Mouse (Mus musculus): Measurements from ENCODE around the gene Fdxacb1.

Fdxacb1 gene

GRCm38 (mm10) chr9:50740867-50741784, 26.9 kb upstream of the Fdxacb1 start:
- CTCF ChIA-PET = interaction anchor here in 2 of 4 experiments (0.6 to 2.7 kb wide), 3 partner anchors 12 to 81 kb away, joined by 3 to 9 read pairs (median 3); partner anchors contain the start of gene Fdxacb1 (in 1 of the 2)
- POLR2A ChIA-PET = interaction anchor here in 2 of 4 experiments (0.9 to 2.4 kb wide), 8 partner anchors 10 to 47 kb away, joined by 3 to 11 read pairs (median 4); partner anchors contain the start of genes Cryab (in 2 of the 2), Fdxacb1 (in 2 of the 2) and Hspb2 (in 2 of the 2)

GRCm38 (mm10) chr9:50742261-50742660, 25.8 kb upstream of the Fdxacb1 start:
- ChIA-PET CTCF (interaction anchor here in 1 of 4 experiments (2.7 kb wide), 1 partner anchor 26 kb away, joined by 9 read pairs; the partner anchor contains the start of gene Fdxacb1), POLR2A (interaction anchor here in 2 of 4 experiments (0.9 to 2.4 kb wide), 6 partner anchors 9 to 43 kb away, joined by 3 to 11 read pairs (median 4); partner anchors contain the start of genes Cryab (in 2 of the 2), Hspb2 (in 2 of the 2) and Fdxacb1 (in 1 of the 2))

GRCm38 (mm10) chr9:50742744-50743143, 25.3 kb upstream of the Fdxacb1 start:
- POLR2A ChIA-PET = interaction anchor here in 2 of 4 experiments (0.9 to 2.4 kb wide), 4 partner anchors 9 to 26 kb away, joined by 3 to 11 read pairs (median 8); partner anchors contain the start of genes Cryab (in 1 of the 2), Fdxacb1 (in 1 of the 2) and Hspb2 (in 1 of the 2)

GRCm38 (mm10) chr9:50745806-50746205, 22.2 kb upstream of the Fdxacb1 start:
- CTCF ChIA-PET = interaction anchor here in 3 of 4 experiments (0.6 to 1.4 kb wide), 9 partner anchors 13 to 245 kb away, joined by 3 to 10 read pairs (median 3); partner anchors contain the start of gene Fdxacb1 (in 2 of the 3)
- POLR2A ChIA-PET = interaction anchor here in 3 of 4 experiments (0.6 to 2.2 kb wide), 20 partner anchors 9 to 249 kb away, joined by 3 to 12 read pairs (median 4); partner anchors contain the start of genes Fdxacb1 (in 3 of the 3), Dlat (in 1 of the 3), Nkapd1 (in 1 of the 3) and Pih1d2 (in 1 of the 3)

More at GRCm38 (mm10) chr9:50742744-50743143, 25.3 kb upstream of the Fdxacb1 start:
- CTCF ChIA-PET = interaction anchor here in 1 of 4 experiments (0.6 to 2.7 kb wide), 2 partner anchors 9 to 25 kb away, joined by 3 to 9 read pairs; partner anchors contain the start of genes Cryab and Fdxacb1

GRCm38 (mm10) chr9:50746214-50746677, 21.8 kb upstream of the Fdxacb1 start, which contains the start of gene 2310030G06Rik:
Gene 2310030G06Rik, minus strand, starts transcription at chr9:50746536.
- ChIA-PET POLR2A (interaction anchor here in 3 of 4 experiments (0.6 to 2.2 kb wide), 22 partner anchors 8 to 278 kb away, joined by 3 to 12 read pairs (median 3); partner anchors contain the start of genes Fdxacb1 (in 3 of the 3), Dlat (in 1 of the 3), Nkapd1 (in 1 of the 3) and Pih1d2 (in 1 of the 3)), CTCF (interaction anchor here in 3 of 4 experiments (0.6 to 1.4 kb wide), 9 partner anchors 13 to 244 kb away, joined by 3 to 10 read pairs (median 3); partner anchors contain the start of gene Fdxacb1 (in 2 of the 3))

GRCm38 (mm10) chr9:50750706-50751105, 17.3 kb upstream of the Fdxacb1 start:
- ChIA-PET CTCF (interaction anchor here in 2 of 4 experiments (0.7 to 5.0 kb wide), 3 partner anchors 17 to 1220 kb away, joined by 3 to 19 read pairs (median 3); partner anchors contain the start of gene Fdxacb1 (in 2 of the 2)), POLR2A (interaction anchor here (0.5 to 4.4 kb wide), 13 partner anchors 9 to 159 kb away, joined by 3 to 26 read pairs (median 4); partner anchors contain the start of genes Dixdc1 (in 2 of the 4), Fdxacb1 (in 2 of the 4), Sdhd (in 1 of the 4) and Timm8b (in 1 of the 4))

GRCm38 (mm10) chr9:50751323-50751722, 16.7 kb upstream of the Fdxacb1 start, which contains the start of gene Cryab:
Gene Cryab, plus strand, starts transcription at chr9:50751325.
- POLR2A ChIA-PET = interaction anchor here (0.6 to 4.4 kb wide), 12 partner anchors 10 to 1372 kb away, joined by 3 to 26 read pairs (median 4); partner anchors contain the start of genes Fdxacb1 (in 3 of the 4), Sdhd (in 1 of the 4) and Timm8b (in 1 of the 4)
- CTCF ChIA-PET = interaction anchor here in 2 of 4 experiments (0.6 to 5.0 kb wide), 3 partner anchors 9 to 17 kb away, joined by 3 to 19 read pairs (median 3); partner anchors contain the start of gene Fdxacb1 (in 2 of the 2)

GRCm38 (mm10) chr9:50752054-50752602, 15.9 kb upstream of the Fdxacb1 start, which contains the start of gene Hspb2:
Gene Hspb2, minus strand, starts transcription at chr9:50752354.
- CTCF ChIA-PET = interaction anchor here in 2 of 4 experiments (0.6 to 5.0 kb wide), 7 partner anchors 13 to 300 kb away, joined by 3 to 19 read pairs (median 3); partner anchors contain the start of genes Dixdc1 (in 1 of the 2) and Fdxacb1 (in 1 of the 2)
- POLR2A ChIA-PET = interaction anchor here (0.5 to 4.4 kb wide), 20 partner anchors 11 to 1096 kb away, joined by 3 to 26 read pairs (median 4); partner anchors contain the start of genes Fdxacb1 (in 3 of the 4), Dixdc1 (in 1 of the 4), Ppp2r1b (in 1 of the 4) and Sdhd (in 1 of the 4)

GRCm38 (mm10) chr9:50752784-50753615, 15.0 kb upstream of the Fdxacb1 start:
- ChIA-PET POLR2A (interaction anchor here (0.5 to 4.4 kb wide), 25 partner anchors 9 to 1097 kb away, joined by 3 to 26 read pairs (median 4); partner anchors contain the start of genes Fdxacb1 (in 3 of the 4), Dixdc1 (in 2 of the 4), Alg9 (in 1 of the 4) and Ppp2r1b (in 1 of the 4)), CTCF (interaction anchor here in 2 of 4 experiments (0.8 to 5.0 kb wide), 8 partner anchors 14 to 78 kb away, joined by 3 to 19 read pairs (median 3); partner anchors contain the start of genes Dixdc1 (in 1 of the 2) and Fdxacb1 (in 1 of the 2))

GRCm38 (mm10) chr9:50753947-50754346, 14.1 kb upstream of the Fdxacb1 start:
- CTCF ChIA-PET = interaction anchor here in 1 of 4 experiments (1.0 to 5.0 kb wide), 3 partner anchors 14 to 79 kb away, joined by 3 to 19 read pairs (median 3); partner anchors contain the start of gene Fdxacb1
- POLR2A ChIA-PET = interaction anchor here in 3 of 4 experiments (0.7 to 4.4 kb wide), 14 partner anchors 8 to 54 kb away, joined by 3 to 26 read pairs (median 4); partner anchors contain the start of genes Fdxacb1 (in 3 of the 3), Dixdc1 (in 2 of the 3), 2310030G06Rik (in 1 of the 3) and Alg9 (in 1 of the 3)

- POLR2A ChIA-PET = interaction anchor here in 1 of 4 experiments (0.8 kb wide), 1 partner anchor 13 kb away, joined by 3 read pairs; no protein-coding TSS in a partner anchor
- CTCF ChIA-PET = interaction anchor here in 1 of 4 experiments (0.6 kb wide), 1 partner anchor 18 kb away, joined by 3 read pairs; the partner anchor contains the start of gene Alg9
Observed at GRCm38 (mm10) chr9:50756711-50757110, 11.3 kb upstream of the Fdxacb1 start.

GRCm38 (mm10) chr9:50761520-50762243, 6.4 kb upstream of the Fdxacb1 start:
- CTCF ChIA-PET = interaction anchor here in 3 of 4 experiments (0.5 to 1.5 kb wide), 5 partner anchors 15 to 256 kb away, joined by 3 read pairs; partner anchors contain the start of gene 2310030G06Rik (in 1 of the 3)
- POLR2A ChIA-PET = interaction anchor here in 2 of 4 experiments (0.7 to 1.5 kb wide), 4 partner anchors 9 to 81 kb away, joined by 3 to 4 read pairs (median 3); partner anchors contain the start of genes 1110032A03Rik (in 1 of the 2) and Alg9 (in 1 of the 2)

- POLR2A ChIA-PET = interaction anchor here in 2 of 4 experiments (1.1 to 1.7 kb wide), 3 partner anchors 10 to 14 kb away, joined by 3 to 12 read pairs (median 4); partner anchors contain the start of gene Hspb2 (in 1 of the 2)
- CTCF ChIA-PET = interaction anchor here in 1 of 4 experiments (0.7 kb wide), 1 partner anchor 30 kb away, joined by 3 read pairs; no protein-coding TSS in a partner anchor
Observed at GRCm38 (mm10) chr9:50763331-50763730, 4.7 kb upstream of the Fdxacb1 start.
